Mouse (Mus musculus) MEL-GATA-1-ER (cell line): Measurements from ENCODE around the gene Csf2rb2.
"Not testable (repeated sequence)": the region's sequence is repeated elsewhere in the genome, so short reads cannot be mapped to it uniquely, and the experiment has no call there.

Experiments
- DNase-seq: peaks from one replicate; pipeline ENCODE4 v3.0.0-alpha.2; 2012; ENCODE audit warnings: low read depth; ENCODE audit errors: extremely low read depth

Gene Csf2rb2

GRCm38 (mm10) chr15:78318338-78319171 lies 13.0 kb upstream of the Csf2rb2 start:
- not testable (repeated sequence) for DNase-seq

GRCm38 (mm10) chr15:78313659-78314058 lies 8.1 kb upstream of the Csf2rb2 start:
- not testable (repeated sequence) for DNase-seq

GRCm38 (mm10) chr15:78312421-78313233 lies 7.1 kb upstream of the Csf2rb2 start:
- DNase-seq: peak; percentile 72

- DNase-seq: no peak
These were observed 5.5 kb upstream of the Csf2rb2 start for GRCm38 (mm10) chr15:78310971-78311370.

GRCm38 (mm10) chr15:78309865-78310264 lies 4.3 kb upstream of the Csf2rb2 start:
- no peak for DNase-seq

- DNase-seq: no peak
These were observed 1.8 kb downstream of the Csf2rb2 start for GRCm38 (mm10) chr15:78303665-78304233.

- DNase-seq: no peak
These were observed 2.8 kb downstream of the Csf2rb2 start for GRCm38 (mm10) chr15:78302718-78303117.

- DNase-seq: no peak
These were observed 4.7 kb downstream of the Csf2rb2 start for GRCm38 (mm10) chr15:78300773-78301172.

GRCm38 (mm10) chr15:78299641-78300040 lies 5.9 kb downstream of the Csf2rb2 start:
- no peak for DNase-seq

GRCm38 (mm10) chr15:78298558-78298957 lies 7.0 kb downstream of the Csf2rb2 start:
- no peak for DNase-seq

GRCm38 (mm10) chr15:78293716-78294115 lies 11.8 kb downstream of the Csf2rb2 start:
- no peak for DNase-seq

GRCm38 (mm10) chr15:78293228-78293627 lies 12.3 kb downstream of the Csf2rb2 start:
- not testable (repeated sequence) for DNase-seq

- DNase-seq: not testable (repeated sequence)
These were observed 15.7 kb downstream of the Csf2rb2 start for GRCm38 (mm10) chr15:78289775-78290174.

GRCm38 (mm10) chr15:78287941-78288340 lies 17.6 kb downstream of the Csf2rb2 start:
- DNase-seq: no peak

GRCm38 (mm10) chr15:78278308-78278707 lies 27.2 kb downstream of the Csf2rb2 start:
- peak; percentile 66 for DNase-seq

- no peak for DNase-seq
These were observed 34.3 kb downstream of the Csf2rb2 start for GRCm38 (mm10) chr15:78271208-78271607.

- DNase-seq: peak; percentile 93
These were observed 37.7 kb downstream of the Csf2rb2 start for GRCm38 (mm10) chr15:78267865-78268264.

GRCm38 (mm10) chr15:78267441-78267840 lies 38.1 kb downstream of the Csf2rb2 start:
- DNase-seq: no peak

GRCm38 (mm10) chr15:78263286-78263685 lies 42.2 kb downstream of the Csf2rb2 start:
- DNase-seq: no peak

GRCm38 (mm10) chr15:78260668-78261333 lies 44.7 kb downstream of the Csf2rb2 start:
- DNase-seq: no peak

GRCm38 (mm10) chr15:78258246-78258865 lies 47.2 kb downstream of the Csf2rb2 start:
- DNase-seq: no peak
